Mouse (Mus musculus): ENCODE results near the gene Clca1.

- no peak for TF ChIP-seq POLR2A (IDR thresholded peaks at IDR 0.05; ENCODE audit: borderline replicate concordance, insufficient read depth, low read length)
- TF ChIP-seq CTCF (IDR thresholded peaks at IDR 0.05; ENCODE audit: borderline replicate concordance, insufficient read depth, low read depth, low read length) = no peak
Measured at GRCm38 (mm10) chr3:144977631-144978030, 54.9 kb downstream of the Clca1 start.

Measured in cerebellum, adult 2 months (tissue).